ENCODE assay signal across 22 mouse cellular contexts in genomic region chr6:23257981-23258380, GRCm38 (mm10). TPM values are rescaled to one million over a fixed set of nuclear protein-coding genes. Genes with fewer than 3 reads are reported as not detected.
DNase-seq lines count a peak whose midpoint lies in the region; ATAC-seq lines count a peak whose summit lies in the region.
"Had no signal": no experiment of that assay in that cellular context is flagged by ENCODE, and none has a peak within 500 bp of the region (broad histone marks: within the 10 kb centered on the region; RNA-seq: fewer than 3 reads in every experiment).

No protein-coding gene starts in this region.

- DNase-seq in embryo, embryonic 9.5 days (ENCODE audit: extremely low spot score): peak; percentile 2
- DNase-seq in embryo, embryonic 11 days: no peak
- no peak for DNase-seq in forebrain, embryonic 10.5 days (ENCODE audit: extremely low spot score, low spot score)
- DNase-seq in forebrain, embryonic 11.5 days (ENCODE audit: low spot score): no peak
- peak; percentile 91 for DNase-seq in midbrain, embryonic 11.5 days (ENCODE audit: low spot score, missing footprints)
- DNase-seq: adrenal gland, adult 2 months; adrenal gland, adult 8-10 months; adrenal gland, postnatal 10 days; adrenal gland, postnatal 14 days; adrenal gland, postnatal 25 days; adrenal gland, postnatal 36 days; B cell, adult 2 months; cerebellum, adult 11 months; cerebellum, adult 11-12 months; cerebellum, adult 18-20 months had no signal

- H3K36me3 ChIP-seq in forebrain, embryonic 10.5 days (replicated peaks): no peaks in the 10 kb centered on the region
- H3K36me3 ChIP-seq in forebrain, embryonic 11.5 days (ENCODE audit: control insufficient read depth, insufficient read depth, low read length): no peaks in the 10 kb centered on the region
- no peaks in the 10 kb centered on the region for H3K36me3 ChIP-seq in midbrain, embryonic 11.5 days (ENCODE audit: control insufficient read depth, insufficient read depth, low read length)
- H3K36me3 ChIP-seq in midbrain, embryonic 15.5 days (replicated peaks): no peaks in the 10 kb centered on the region
- H3K36me3 ChIP-seq: G1E had no signal

- H3K4me3 ChIP-seq in forebrain, embryonic 10.5 days: no peak overlapping the region
- no peak overlapping the region for H3K4me3 ChIP-seq in forebrain, embryonic 11.5 days (ENCODE audit: low read depth, low read length)
- H3K4me3 ChIP-seq in midbrain, embryonic 11.5 days (ENCODE audit: low read depth, low read length): no peak overlapping the region
- H3K4me3 ChIP-seq in midbrain, embryonic 15.5 days: no peak overlapping the region

- H3K27me3 ChIP-seq in forebrain, embryonic 10.5 days (ENCODE audit: poor library complexity, severe bottlenecking): peaks cover 99% of the 10 kb centered on the region
- H3K27me3 ChIP-seq in forebrain, embryonic 11.5 days (ENCODE audit: control insufficient read depth, insufficient read depth, low read length): peaks cover 28% of the 10 kb centered on the region
- peaks cover 95% of the 10 kb centered on the region for H3K27me3 ChIP-seq in midbrain, embryonic 11.5 days (ENCODE audit: control insufficient read depth, insufficient read depth, low read length)
- H3K27me3 ChIP-seq in midbrain, embryonic 15.5 days (replicated peaks): peaks cover 85% of the 10 kb centered on the region
- H3K27me3 ChIP-seq: CH12.LX had no signal

- H3K9ac ChIP-seq in forebrain, embryonic 11.5 days (ENCODE audit: low read length): no peak overlapping the region
- no peak overlapping the region for H3K9ac ChIP-seq in midbrain, embryonic 11.5 days (ENCODE audit: low read length)
- H3K9ac ChIP-seq in midbrain, embryonic 15.5 days: no peak overlapping the region

- 47% methylated on average over 3 of the region's 3 CpGs for WGBS in forebrain, embryonic 10.5 days
- WGBS in forebrain, embryonic 11.5 days: 56% methylated on average over 3 of the region's 3 CpGs
- WGBS in midbrain, embryonic 11.5 days: 26% methylated on average over 3 of the region's 3 CpGs
- 35% methylated on average over 3 of the region's 3 CpGs for WGBS in midbrain, embryonic 15.5 days

- H3K9me3 ChIP-seq in forebrain, embryonic 10.5 days: no peaks in the 10 kb centered on the region
- H3K9me3 ChIP-seq in forebrain, embryonic 11.5 days (ENCODE audit: control insufficient read depth, low read length): no peaks in the 10 kb centered on the region
- no peaks in the 10 kb centered on the region for H3K9me3 ChIP-seq in midbrain, embryonic 11.5 days (ENCODE audit: control insufficient read depth, low read length)
- no peaks in the 10 kb centered on the region for H3K9me3 ChIP-seq in midbrain, embryonic 15.5 days

- peaks cover 77% of the 10 kb centered on the region for H3K4me1 ChIP-seq in forebrain, embryonic 10.5 days
- peaks cover 17% of the 10 kb centered on the region for H3K4me1 ChIP-seq in forebrain, embryonic 11.5 days (replicated peaks; ENCODE audit: control insufficient read depth, insufficient read depth, low read length)
- peaks cover 4% of the 10 kb centered on the region; the same call in 1 of the 2 replicates for H3K4me1 ChIP-seq in midbrain, embryonic 11.5 days (ENCODE audit: control insufficient read depth, insufficient read depth, low read length)
- H3K4me1 ChIP-seq in midbrain, embryonic 15.5 days: peaks cover 6% of the 10 kb centered on the region

- H3K27ac ChIP-seq in forebrain, embryonic 10.5 days: 0 out of 2 replicates have a peak overlapping the region, but pooled peaks have one; percentile 2
- no peak overlapping the region for H3K27ac ChIP-seq in forebrain, embryonic 11.5 days (ENCODE audit: low read depth, low read length)
- H3K27ac ChIP-seq in midbrain, embryonic 11.5 days (ENCODE audit: low read depth, low read length): no peak overlapping the region
- no peak overlapping the region for H3K27ac ChIP-seq in midbrain, embryonic 15.5 days

- H3K4me2 ChIP-seq in forebrain, embryonic 11.5 days (ENCODE audit: low read depth, low read length, severe bottlenecking): no peak overlapping the region
- no peak overlapping the region for H3K4me2 ChIP-seq in midbrain, embryonic 11.5 days
- no peak overlapping the region for H3K4me2 ChIP-seq in midbrain, embryonic 15.5 days

- no peak for ATAC-seq in forebrain, embryonic 11.5 days (replicated peaks; ENCODE audit: low FRiP score)
- no peak for ATAC-seq in midbrain, embryonic 11.5 days (ENCODE audit: low FRiP score)
- ATAC-seq in midbrain, embryonic 15.5 days (replicated peaks): no peak
- ATAC-seq: activated CD4-positive, CD25-positive, alpha-beta regulatory T cell, adult 4 months; CD4-positive, CD25-positive, alpha-beta regulatory T cell, adult 4 months; Patski had no signal

RNA-seq across cellular contexts. Expression of gene Fezf1, which starts 9.8 kb away (rescaled TPM):
- 35.1 and 38.2 TPM in 2 replicates for polyA plus RNA-seq in forebrain, embryonic 10.5 days (2016; fragmentation: Nextera tagmentation; extraction: Ambion mirVana)
- polyA plus RNA-seq in forebrain, embryonic 11.5 days (2014; fragmentation: Nextera tagmentation; extraction: Ambion mirVana): 34.9 and 37.0 TPM in 2 replicates
- 1.9 and 3.3 TPM in 2 replicates for polyA plus RNA-seq in midbrain, embryonic 11.5 days (2014; fragmentation: Nextera tagmentation; extraction: Ambion mirVana)
- polyA plus RNA-seq in midbrain, embryonic 15.5 days (2015; fragmentation: Nextera tagmentation; extraction: Ambion mirVana): 2.2 and 6.3 TPM in 2 replicates
- polyA plus RNA-seq: activated CD4-positive, CD25-positive, alpha-beta regulatory T cell, adult 4 months; adrenal gland, adult 2 months; C2C12; CD4-positive, CD25-positive, alpha-beta regulatory T cell, adult 4 months; G1E; Patski had no signal

Comparison
In these comparisons a context has a peak if more than half of its experiments do, and no peak if none do; other contexts are left out.
1. DNase-seq: peak in embryo, embryonic 9.5 days (single experiment) and midbrain, embryonic 11.5 days (single experiment); none in embryo, embryonic 11 days (single experiment), forebrain, embryonic 10.5 days (single experiment) and forebrain, embryonic 11.5 days (single experiment).